Comparison of ENCODE assay signal across 9 mouse cellular contexts in genomic region chr10:112926271-112926670, GRCm38 (mm10). TPM values are rescaled to one million over a fixed set of nuclear protein-coding genes. Genes with fewer than 3 reads are reported as not detected.
A peak's percentile ranks its signal among the peaks of the same experiment; 100 is the strongest.
DNase-seq lines count a peak whose midpoint lies in the region; ATAC-seq lines count a peak whose summit lies in the region.
"Had no signal": no experiment of that assay in that cellular context is flagged by ENCODE, and none has a peak within 500 bp of the region (broad histone marks: within the 10 kb centered on the region; RNA-seq: fewer than 3 reads in every experiment).

No protein-coding gene starts in this region.

- 84% methylated on average over 2 of the region's 2 CpGs for WGBS in heart, embryonic 14.5 days
- WGBS in forebrain, embryonic 15.5 days, result 73% methylated on average over 2 of the region's 2 CpGs
- 78% methylated on average over 2 of the region's 2 CpGs for WGBS in midbrain, embryonic 10.5 days

- no peak for DNase-seq in heart, adult 9 months (ENCODE audit: low spot score in 2 of 2)
- peak; percentile 1 for DNase-seq in 3T3-L1 (ENCODE audit: low read depth, low spot score)
- DNase-seq in midbrain, embryonic 10.5 days (ENCODE audit: low spot score), result no peak
- DNase-seq in yolk sac, embryonic 10.5 days (ENCODE audit: low spot score), result no peak
- DNase-seq in layer of hippocampus, postnatal 36 days, result no peak
- DNase-seq: cerebellum, adult 2 months had no signal

- H3K9ac ChIP-seq in heart, embryonic 14.5 days (ENCODE audit: low read length), result no peak overlapping the region
- no peak overlapping the region for H3K9ac ChIP-seq in forebrain, embryonic 15.5 days (replicated peaks)

- no peak for ATAC-seq in heart, embryonic 14.5 days (ENCODE audit: insufficient number of reproducible peaks, insufficient read depth, low FRiP score, low read depth)
- no peak for ATAC-seq in forebrain, embryonic 15.5 days (replicated peaks)
- no peak for ATAC-seq in inflammation-experienced regulatory T-cells, adult 6 months

- no peaks in the 10 kb centered on the region for H3K9me3 ChIP-seq in heart, embryonic 14.5 days (ENCODE audit: control insufficient read depth, low read length)
- no peaks in the 10 kb centered on the region for H3K9me3 ChIP-seq in forebrain, embryonic 15.5 days
- H3K9me3 ChIP-seq in midbrain, embryonic 10.5 days (replicated peaks), result peaks cover 4% of the 10 kb centered on the region; the same call in 1 of the 2 replicates

- H3K27ac ChIP-seq in heart, embryonic 14.5 days (replicated peaks in 1 of 2; ENCODE audit: control insufficient read depth in 1 of 2, insufficient read depth in 1 of 2, low read depth in 2 of 2, low read length in 2 of 2), result no peak overlapping the region
- H3K27ac ChIP-seq in forebrain, embryonic 15.5 days (replicated peaks), result no peak overlapping the region
- H3K27ac ChIP-seq in midbrain, embryonic 10.5 days (replicated peaks), result no peak overlapping the region

- H3K4me2 ChIP-seq in heart, embryonic 14.5 days (ENCODE audit: low read length), result peak overlapping the region; percentile 73
- H3K4me2 ChIP-seq in forebrain, embryonic 15.5 days (replicated peaks), result peak overlapping the region; percentile 82

- peaks cover 34% of the 10 kb centered on the region for H3K36me3 ChIP-seq in heart, embryonic 14.5 days (ENCODE audit: control insufficient read depth, insufficient read depth, low read length)
- peaks cover 41% of the 10 kb centered on the region for H3K36me3 ChIP-seq in forebrain, embryonic 15.5 days
- H3K36me3 ChIP-seq in midbrain, embryonic 10.5 days, result peaks cover 55% of the 10 kb centered on the region

- no peaks in the 10 kb centered on the region for H3K27me3 ChIP-seq in heart, embryonic 14.5 days (ENCODE audit: control insufficient read depth, insufficient read depth, low read length)
- H3K27me3 ChIP-seq in forebrain, embryonic 15.5 days, result no peaks in the 10 kb centered on the region
- no peaks in the 10 kb centered on the region for H3K27me3 ChIP-seq in midbrain, embryonic 10.5 days (ENCODE audit: low read depth, poor library complexity, severe bottlenecking)

- peaks cover 9 to 26% of the 10 kb centered on the region in 2 experiments for H3K4me1 ChIP-seq in heart, embryonic 14.5 days (ENCODE audit: control insufficient read depth in 2 of 2, insufficient read depth in 2 of 2, low read length in 2 of 2)
- H3K4me1 ChIP-seq in forebrain, embryonic 15.5 days, result peaks cover 35% of the 10 kb centered on the region
- H3K4me1 ChIP-seq in midbrain, embryonic 10.5 days, result peaks cover 35% of the 10 kb centered on the region

- no peak overlapping the region for H3K4me3 ChIP-seq in heart, embryonic 14.5 days (ENCODE audit: control insufficient read depth in 1 of 2, insufficient read depth in 1 of 2, low read depth in 1 of 2, low read length in 2 of 2)
- H3K4me3 ChIP-seq in forebrain, embryonic 15.5 days, result peak overlapping the region; percentile 3; the same call in 1 of the 2 replicates
- peak overlapping the region; percentile 36 for H3K4me3 ChIP-seq in midbrain, embryonic 10.5 days

RNA-seq across cellular contexts. Expression of gene Atxn7l3b, which starts 2.5 kb away (rescaled TPM):
- 90.5 and 99.8 TPM in 2 replicates for polyA plus RNA-seq in heart, embryonic 14.5 days (2014; fragmentation: Nextera tagmentation; extraction: Ambion mirVana)
- polyA plus RNA-seq in forebrain, embryonic 15.5 days (2015; fragmentation: Nextera tagmentation; extraction: Ambion mirVana), result 391 and 395 TPM in 2 replicates
- polyA plus RNA-seq in midbrain, embryonic 10.5 days (2016; fragmentation: Nextera tagmentation; extraction: Ambion mirVana), result 218 and 233 TPM in 2 replicates
- polyA plus RNA-seq in inflammation-experienced regulatory T-cells, adult 6 months (2017; shearing (Covaris generic)), result 10 to 100 TPM; 27.8 to 40.8 (median 30.6) TPM
- total RNA-seq in layer of hippocampus, postnatal 36 days (2021), result 100 to 1,000 TPM; 178 to 191 TPM

Comparison
In these comparisons a context has a peak if more than half of its experiments do, and no peak if none do; other contexts are left out.
1. H3K4me3 ChIP-seq: peak in forebrain, embryonic 15.5 days (single experiment) and midbrain, embryonic 10.5 days (single experiment); none in heart, embryonic 14.5 days (0 of 2).